Mouse (Mus musculus) hindbrain, embryonic 14.5 days (tissue): ENCODE results near the gene Rfxank. TPM values are rescaled to one million over a fixed set of nuclear protein-coding genes. Genes with fewer than 3 reads are reported as not detected.

Experiments
- ATAC-seq: fragments of 200-750 bp; cut with Nextera tagmentation; 2 replicates; pipeline ENCODE4 v1.8.0; 2017; ENCODE audit warnings: moderate number of reproducible peaks, mild to moderate bottlenecking, moderate TSS enrichment, moderate library complexity; ENCODE audit not compliant: low FRiP score
- DNase-seq: peaks from one replicate; pipeline ENCODE4 v3.0.0-alpha.2; 2015; ENCODE audit warnings: low spot score
- H3K27ac ChIP-seq: fragments of 300-500 bp; sonication (generic); 2 replicates; pipeline ENCODE4 v1.5.1; 2014; ENCODE audit warnings: mild to moderate bottlenecking, moderate library complexity
- H3K27me3 ChIP-seq: fragments of 300-500 bp; sonication (generic); 2 replicates; pipeline ENCODE4 v1.6.1; 2014; ENCODE audit warnings: mild to moderate bottlenecking, low read length, mixed read lengths; ENCODE audit not compliant: control insufficient read depth, insufficient read depth
- H3K36me3 ChIP-seq: fragments of 300-500 bp; sonication (generic); replicated peaks from 2 replicates; pipeline ENCODE4 v1.6.1; 2014; ENCODE audit not compliant: control insufficient read depth, insufficient read depth
- H3K4me1 ChIP-seq: fragments of 300-500 bp; sonication (generic); replicated peaks from 2 replicates; pipeline ENCODE4 v1.6.1; 2014; ENCODE audit warnings: antibody characterized with exemption, low read length, mixed read lengths; ENCODE audit not compliant: control insufficient read depth, insufficient read depth
- H3K4me2 ChIP-seq: fragments of 300-500 bp; sonication (generic); replicated peaks from 2 replicates; pipeline ENCODE4 v1.6.1; 2014; ENCODE audit warnings: mild to moderate bottlenecking, moderate library complexity
- H3K4me3 ChIP-seq: fragments of 300-500 bp; sonication (generic); replicated peaks from 2 replicates; pipeline ENCODE4 v1.5.1; 2014; ENCODE audit warnings: mild to moderate bottlenecking, low read length
- H3K9ac ChIP-seq: fragments of 300-500 bp; sonication (generic); 2 replicates; pipeline ENCODE4 v1.6.1; 2014
- H3K9me3 ChIP-seq: fragments of 300-500 bp; sonication (generic); 2 replicates; pipeline ENCODE4 v1.6.1; 2016; ENCODE audit warnings: low read length; ENCODE audit not compliant: control insufficient read depth
- WGBS: fragments of 180-500 bp; shearing (Covaris S2); extraction: QIAGEN DNeasy Blood & Tissue Kit; methylation state at CpG from one replicate; pipeline ENCODE4 v1.1.7; 2014; 5-methylcytosine and 5-hydroxymethylcytosine counted together
- polyA plus RNA-seq: library from polyadenylated mRNA; unstranded; fragments of >200 nt; fragmentation: Nextera tagmentation; extraction: Ambion mirVana; gene quantifications from 2 replicates; pipeline ENCODE4 v1.2.1, GENCODE M21; 2014

Gene Rfxank
- polyA plus RNA-seq, 1 experiment from 2014 or later: 8.2 TPM

GRCm38 (mm10) chr8:70131166-70131883, 7.6 kb downstream of the Rfxank start, which contains the start of gene Nr2c2ap:
Gene Nr2c2ap, plus strand, starts transcription at chr8:70131333.
- Histone ChIP-seq H3K36me3 (peaks cover 34% of the 10 kb centered on the region), H3K4me2 (peak within 1 kb of the TSS; percentile 77), H3K9ac (peak within 1 kb of the TSS; percentile 63), H3K27me3 (no peaks in the 10 kb centered on the region), H3K9me3 (no peaks in the 10 kb centered on the region), H3K4me3 (peak within 1 kb of the TSS; percentile 55), H3K27ac (peak within 1 kb of the TSS; percentile 74; the same call in 1 of the 2 replicates), H3K4me1 (peaks cover 13% of the 10 kb centered on the region; the same call in 1 of the 2 replicates)
- ATAC-seq (peak; percentile 85), DNase-seq (peak; percentile 90)
- WGBS: 1% methylated on average over 37 of the region's 37 CpGs

GRCm38 (mm10) chr8:70130066-70130465, 8.9 kb downstream of the Rfxank start:
- DNase-seq (no peak), ATAC-seq (no peak)
- Histone ChIP-seq H3K27me3 (no peaks in the 10 kb centered on the region), H3K36me3 (peaks cover 22% of the 10 kb centered on the region), H3K9me3 (no peaks in the 10 kb centered on the region), H3K4me1 (peaks cover 13% of the 10 kb centered on the region; the same call in 1 of the 2 replicates), H3K4me3 (no peak overlapping the region), H3K27ac (peak overlapping the region; percentile 74; the same call in 1 of the 2 replicates), H3K4me2 (no peak overlapping the region), H3K9ac (no peak overlapping the region)
- WGBS: 89% methylated on average over 3 of the region's 3 CpGs

- ATAC-seq (peak; percentile 68), DNase-seq (no peak)
- no peaks in the 10 kb centered on the region for H3K27me3 ChIP-seq
Measured at GRCm38 (mm10) chr8:70129309-70129952, 9.5 kb downstream of the Rfxank start.

GRCm38 (mm10) chr8:70128435-70128834, 10.5 kb downstream of the Rfxank start:
- Histone ChIP-seq H3K4me2 (no peak overlapping the region), H3K36me3 (peaks cover 6% of the 10 kb centered on the region), H3K27ac (peak overlapping the region; percentile 74), H3K9me3 (no peaks in the 10 kb centered on the region), H3K4me3 (no peak overlapping the region), H3K9ac (no peak overlapping the region), H3K4me1 (peaks cover 13% of the 10 kb centered on the region; the same call in 1 of the 2 replicates), H3K27me3 (no peaks in the 10 kb centered on the region)
- no peak for ATAC-seq
- WGBS: 66% methylated on average over 3 of the region's 3 CpGs
- no peak for DNase-seq

More at GRCm38 (mm10) chr8:70129309-70129952, 9.5 kb downstream of the Rfxank start:
- no peak overlapping the region for H3K9ac ChIP-seq
- no peak overlapping the region for H3K4me2 ChIP-seq
- H3K4me1 ChIP-seq: peaks cover 13% of the 10 kb centered on the region; the same call in 1 of the 2 replicates
- no peaks in the 10 kb centered on the region for H3K9me3 ChIP-seq
- peak overlapping the region; percentile 74 for H3K27ac ChIP-seq
- no peak overlapping the region for H3K4me3 ChIP-seq
- H3K36me3 ChIP-seq: peaks cover 16% of the 10 kb centered on the region
- WGBS: 61% methylated on average over 9 of the region's 9 CpGs

GRCm38 (mm10) chr8:70124992-70125391, 14.0 kb downstream of the Rfxank start:
- H3K36me3 ChIP-seq: no peaks in the 10 kb centered on the region
- H3K4me2 ChIP-seq: no peak overlapping the region
- H3K27me3 ChIP-seq: no peaks in the 10 kb centered on the region
- H3K4me1 ChIP-seq: 0 out of 2 replicates have a peak, but pooled peaks cover 5% of the 10 kb centered on the region
- H3K9ac ChIP-seq: no peak overlapping the region
- 63% methylated on average over 8 of the region's 8 CpGs for WGBS
- DNase-seq: no peak
- H3K9me3 ChIP-seq: no peaks in the 10 kb centered on the region
- ATAC-seq: no peak
- H3K4me3 ChIP-seq: no peak overlapping the region
- H3K27ac ChIP-seq: no peak overlapping the region

- no peak overlapping the region for H3K9ac ChIP-seq
- no peak for ATAC-seq
- H3K4me1 ChIP-seq: peaks cover 7% of the 10 kb centered on the region
- H3K4me2 ChIP-seq: no peak overlapping the region
- H3K9me3 ChIP-seq: no peaks in the 10 kb centered on the region
- 62% methylated on average over 2 of the region's 2 CpGs for WGBS
- H3K27ac ChIP-seq: no peak overlapping the region
- H3K27me3 ChIP-seq: no peaks in the 10 kb centered on the region
- no peak overlapping the region for H3K4me3 ChIP-seq
- H3K36me3 ChIP-seq: no peaks in the 10 kb centered on the region
- no peak for DNase-seq
Measured at GRCm38 (mm10) chr8:70122863-70123262, 16.1 kb downstream of the Rfxank start.

GRCm38 (mm10) chr8:70120667-70121066, 18.3 kb downstream of the Rfxank start, which contains the start of gene Ncan:
Gene Ncan, minus strand, starts transcription at chr8:70120873.
- H3K27me3 ChIP-seq: no peaks in the 10 kb centered on the region
- WGBS: 1% methylated on average over 19 of the region's 19 CpGs
- H3K27ac ChIP-seq: peak within 1 kb of the TSS; percentile 96
- peaks cover 13% of the 10 kb centered on the region for H3K4me1 ChIP-seq
- peak within 1 kb of the TSS; percentile 71 for H3K4me3 ChIP-seq
- peaks cover 6% of the 10 kb centered on the region for H3K36me3 ChIP-seq
- H3K9ac ChIP-seq: peak within 1 kb of the TSS; percentile 86
- no peaks in the 10 kb centered on the region for H3K9me3 ChIP-seq
- peak; percentile 96 for DNase-seq
- H3K4me2 ChIP-seq: peak within 1 kb of the TSS; percentile 87
- peak; percentile 81 for ATAC-seq

GRCm38 (mm10) chr8:70118726-70119700, 19.9 kb downstream of the Rfxank start:
- DNase-seq (peak; percentile 73), ATAC-seq (peak; percentile 83)
- 3% methylated on average over 17 of the region's 17 CpGs for WGBS
- Histone ChIP-seq H3K9me3 (no peaks in the 10 kb centered on the region), H3K27me3 (no peaks in the 10 kb centered on the region; the same call in 1 of the 2 replicates), H3K4me2 (peak overlapping the region; percentile 87), H3K9ac (peak overlapping the region; percentile 86), H3K27ac (peak overlapping the region; percentile 96), H3K36me3 (peaks cover 23% of the 10 kb centered on the region), H3K4me3 (peak overlapping the region; percentile 71), H3K4me1 (peaks cover 13% of the 10 kb centered on the region)
